Comparison of ENCODE assay signal across 12 mouse cellular contexts in genomic region chr10:37079535-37079934, GRCm38 (mm10). TPM values are rescaled to one million over a fixed set of nuclear protein-coding genes. Genes with fewer than 3 reads are reported as not detected.
A peak's percentile ranks its signal among the peaks of the same experiment; 100 is the strongest.
DNase-seq lines count a peak whose midpoint lies in the region; ATAC-seq and TF ChIP-seq lines count a peak whose summit lies in the region.
"Had no signal": no experiment of that assay in that cellular context is flagged by ENCODE, and none has a peak within 500 bp of the region (broad histone marks: within the 10 kb centered on the region; RNA-seq: fewer than 3 reads in every experiment).

No protein-coding gene starts in this region.

- TF ChIP-seq CTCF in gastrocnemius, adult 2 months (IDR thresholded peaks at IDR 0.05): no peak

- no peaks in the 10 kb centered on the region for H3K36me3 ChIP-seq in limb, embryonic 14.5 days (ENCODE audit: control insufficient read depth, insufficient read depth, low read length)
- no peaks in the 10 kb centered on the region for H3K36me3 ChIP-seq in limb, embryonic 10.5 days
- H3K36me3 ChIP-seq in embryonic facial prominence, embryonic 14.5 days (ENCODE audit: control insufficient read depth, insufficient read depth, low read length): no peaks in the 10 kb centered on the region

- intact Hi-C loops in gastrocnemius, adult 2 months (cut with DNase I): no loop called here
- intact Hi-C loops in heart, postnatal 36 days (cut with DNase I): loop anchor here (2.0 to 10.0 kb wide), 4 partner anchors 27 to 405 kb away; no protein-coding TSS in a partner anchor

- 53% methylated on average over 6 of the region's 6 CpGs for WGBS in limb, embryonic 14.5 days
- WGBS in limb, embryonic 10.5 days: 89% methylated on average over 6 of the region's 6 CpGs
- WGBS in embryonic facial prominence, embryonic 14.5 days: 60% methylated on average over 6 of the region's 6 CpGs

- H3K9ac ChIP-seq in limb, embryonic 14.5 days (ENCODE audit: low read depth, low read length, severe bottlenecking): no peak overlapping the region
- H3K9ac ChIP-seq in embryonic facial prominence, embryonic 14.5 days (ENCODE audit: low read depth, low read length): no peak overlapping the region
- H3K9ac ChIP-seq: hindbrain, embryonic 14.5 days; liver, embryonic 14.5 days had no signal

- H3K27me3 ChIP-seq in limb, embryonic 14.5 days (ENCODE audit: control insufficient read depth, insufficient read depth, low read length): no peaks in the 10 kb centered on the region
- H3K27me3 ChIP-seq in limb, embryonic 10.5 days (ENCODE audit: low read depth, poor library complexity, severe bottlenecking): no peaks in the 10 kb centered on the region
- H3K27me3 ChIP-seq in embryonic facial prominence, embryonic 14.5 days (replicated peaks; ENCODE audit: control insufficient read depth, insufficient read depth, low read length): no peaks in the 10 kb centered on the region

- no peak overlapping the region for H3K4me3 ChIP-seq in gastrocnemius, adult 2 months
- no peak overlapping the region for H3K4me3 ChIP-seq in limb, embryonic 14.5 days (replicated peaks; ENCODE audit: low read length)
- H3K4me3 ChIP-seq in limb, embryonic 10.5 days: no peak overlapping the region
- no peak overlapping the region for H3K4me3 ChIP-seq in embryonic facial prominence, embryonic 14.5 days (ENCODE audit: low read depth, low read length)
- H3K4me3 ChIP-seq: layer of hippocampus, adult 2 months had no signal

- peaks cover 17% of the 10 kb centered on the region for H3K4me1 ChIP-seq in limb, embryonic 14.5 days (ENCODE audit: control insufficient read depth, insufficient read depth, low read length)
- no peaks in the 10 kb centered on the region for H3K4me1 ChIP-seq in limb, embryonic 10.5 days
- peaks cover 12% of the 10 kb centered on the region; the same call in 1 of the 2 replicates for H3K4me1 ChIP-seq in embryonic facial prominence, embryonic 14.5 days (ENCODE audit: control insufficient read depth, insufficient read depth, low read length)

- ATAC-seq in limb, embryonic 14.5 days (ENCODE audit: low FRiP score, low read depth): no peak
- no peak for ATAC-seq in embryonic facial prominence, embryonic 14.5 days (ENCODE audit: low read depth)

- no peak for TF ChIP-seq POLR2A in limb, embryonic 14.5 days (IDR thresholded peaks at IDR 0.05; ENCODE audit: borderline replicate concordance, extremely low read depth, insufficient read depth, insufficient read length)

- no peak overlapping the region for H3K4me2 ChIP-seq in limb, embryonic 14.5 days (replicated peaks; ENCODE audit: low read depth, low read length, severe bottlenecking)
- no peak overlapping the region for H3K4me2 ChIP-seq in embryonic facial prominence, embryonic 14.5 days (ENCODE audit: low read depth, low read length)
- H3K4me2 ChIP-seq: hindbrain, embryonic 14.5 days had no signal

- peak overlapping the region; percentile 83 for H3K27ac ChIP-seq in gastrocnemius, adult 2 months
- 0 out of 2 replicates have a peak overlapping the region, but pooled peaks have one; percentile 54 for H3K27ac ChIP-seq in limb, embryonic 14.5 days (replicated peaks; ENCODE audit: low read depth, low read length)
- H3K27ac ChIP-seq in limb, embryonic 10.5 days: no peak overlapping the region
- peak overlapping the region; percentile 58; the same call in 1 of the 2 replicates for H3K27ac ChIP-seq in embryonic facial prominence, embryonic 14.5 days (replicated peaks; ENCODE audit: low read depth, low read length)
- H3K27ac ChIP-seq: liver, embryonic 14.5 days had no signal

- DNase-seq in gastrocnemius, adult 2 months: peak; percentile 24
- no peak for DNase-seq in gastrocnemius, postnatal 4 days (ENCODE audit: low spot score in 2 of 2)
- peak; percentile 89 for DNase-seq in limb, embryonic 14.5 days (ENCODE audit: low spot score)
- no peak for DNase-seq in limb, embryonic 10.5 days (ENCODE audit: low spot score)
- DNase-seq in embryonic facial prominence, embryonic 14.5 days (ENCODE audit: low spot score): peak; percentile 86
- peak; percentile 11 to 17 for DNase-seq in heart, postnatal 36 days
- DNase-seq in embryo, embryonic 11 days: no peak
- DNase-seq in layer of hippocampus, adult 9-10 months (ENCODE audit: low spot score): no peak
- DNase-seq: cerebellum, adult 2 months had no signal

- no peaks in the 10 kb centered on the region for H3K9me3 ChIP-seq in limb, embryonic 14.5 days (ENCODE audit: control insufficient read depth, low read length)
- no peaks in the 10 kb centered on the region for H3K9me3 ChIP-seq in limb, embryonic 10.5 days (replicated peaks)
- H3K9me3 ChIP-seq in embryonic facial prominence, embryonic 14.5 days (ENCODE audit: control insufficient read depth, low read length): no peaks in the 10 kb centered on the region

RNA-seq across cellular contexts. Expression of gene Marcks, which starts 59.2 kb away (rescaled TPM):
- 10 to 100 TPM; 12.9 to 26.6 TPM for total RNA-seq in gastrocnemius, adult 2 months (2021)
- 100 to 1,000 TPM; 274 to 289 TPM for total RNA-seq in gastrocnemius, postnatal 4 days (2021)
- 202 and 239 TPM in 2 replicates for polyA plus RNA-seq in limb, embryonic 14.5 days (2012; rRNA removed)
- polyA plus RNA-seq in limb, embryonic 14.5 days (2014; fragmentation: Nextera tagmentation; extraction: Ambion mirVana): 265 and 286 TPM in 2 replicates
- polyA plus RNA-seq in limb, embryonic 10.5 days (2016; fragmentation: Nextera tagmentation; extraction: Ambion mirVana): 94.6 and 115 TPM in 2 replicates
- 234 and 262 TPM in 2 replicates for polyA plus RNA-seq in embryonic facial prominence, embryonic 14.5 days (2014; fragmentation: Nextera tagmentation; extraction: Ambion mirVana)
- total RNA-seq in heart, postnatal 36 days (2021): 10 to 100 TPM; 39.9 to 48.3 TPM

Comparison
In these comparisons a context has a peak if more than half of its experiments do, and no peak if none do; other contexts are left out.
1. DNase-seq: peak in gastrocnemius, adult 2 months (single experiment), limb, embryonic 14.5 days (single experiment), embryonic facial prominence, embryonic 14.5 days (single experiment) and heart, postnatal 36 days (2 of 2); none in gastrocnemius, postnatal 4 days (0 of 2), limb, embryonic 10.5 days (single experiment), embryo, embryonic 11 days (single experiment) and layer of hippocampus, adult 9-10 months (single experiment).
2. RNA of gene Marcks, which starts 59.2 kb away (total RNA-seq): 274 to 289 TPM in gastrocnemius, postnatal 4 days; 39.9 to 48.3 TPM in heart, postnatal 36 days and 12.9 to 26.6 TPM in gastrocnemius, adult 2 months; every median in the first group is over 4 times any median in the second.